Mouse (Mus musculus): ENCODE data around the gene C2cd2l.
"Not testable (repeated sequence)": the region's sequence is repeated elsewhere in the genome, so short reads cannot be mapped to it uniquely, and the experiment has no call there.

DNA sequence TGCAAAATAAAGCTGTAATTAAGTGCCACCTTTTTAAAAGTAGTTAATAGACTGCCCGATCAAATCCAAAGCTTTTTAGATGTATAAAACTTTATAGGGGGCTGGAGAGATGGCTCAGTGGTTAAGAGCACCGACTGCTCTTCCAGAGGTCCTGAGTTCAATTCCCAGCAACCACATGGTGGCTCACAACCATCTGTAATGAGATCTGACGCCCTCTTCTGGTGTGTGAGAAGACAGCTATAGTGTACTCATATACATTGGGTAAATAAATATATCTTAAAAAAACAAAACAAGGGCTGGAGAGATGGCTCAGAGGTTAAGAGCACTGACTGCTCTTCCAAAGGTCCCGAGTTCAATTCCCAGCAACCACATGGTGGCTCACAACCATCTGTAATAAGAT, 41.8 kb upstream of the C2cd2l start:
- TF ChIP-seq CTCF (conservative IDR thresholded peaks at IDR 0.05; ENCODE audit: low read length); NANOG (IDR thresholded peaks at IDR 0.05; ENCODE audit: borderline replicate concordance, low read length); POU5F1 (IDR thresholded peaks at IDR 0.05; ENCODE audit: borderline replicate concordance, low read length): not testable (repeated sequence)
